In genomic region chr8:57576238-57576637, GRCm38 (mm10) we compare ENCODE assay signal across 8 mouse cellular contexts.
DNase-seq lines count a peak whose midpoint lies in the region; ATAC-seq lines count a peak whose summit lies in the region.

No protein-coding gene starts in this region.

- H3K36me3 ChIP-seq in heart, embryonic 12.5 days: no peaks in the 10 kb centered on the region
- no peaks in the 10 kb centered on the region for H3K36me3 ChIP-seq in midbrain, embryonic 12.5 days
- no peaks in the 10 kb centered on the region for H3K36me3 ChIP-seq in stomach, embryonic 14.5 days (ENCODE audit: control insufficient read depth, insufficient read depth, low read length)

- no peak overlapping the region for H3K4me3 ChIP-seq in heart, embryonic 12.5 days
- H3K4me3 ChIP-seq in midbrain, embryonic 12.5 days: no peak overlapping the region
- no peak overlapping the region for H3K4me3 ChIP-seq in stomach, embryonic 14.5 days (ENCODE audit: low read depth, low read length)

- 0 out of 2 replicates have a peak, but pooled peaks cover under 1% of the 10 kb centered on the region for H3K27me3 ChIP-seq in heart, embryonic 12.5 days (replicated peaks)
- H3K27me3 ChIP-seq in midbrain, embryonic 12.5 days: no peaks in the 10 kb centered on the region
- H3K27me3 ChIP-seq in stomach, embryonic 14.5 days (ENCODE audit: control insufficient read depth, insufficient read depth, low read length): no peaks in the 10 kb centered on the region

- H3K4me1 ChIP-seq in heart, embryonic 12.5 days (replicated peaks): peaks cover 25% of the 10 kb centered on the region
- peaks cover 11% of the 10 kb centered on the region for H3K4me1 ChIP-seq in midbrain, embryonic 12.5 days
- peaks cover 3% of the 10 kb centered on the region; the same call in 1 of the 2 replicates for H3K4me1 ChIP-seq in stomach, embryonic 14.5 days (ENCODE audit: control insufficient read depth, insufficient read depth, low read length)

- DNase-seq in urinary bladder, adult 18-20 months (ENCODE audit: low spot score in 2 of 2): peak; percentile 36 to 48
- DNase-seq in urinary bladder, postnatal 10 days (ENCODE audit: low spot score): no peak
- DNase-seq in embryo, embryonic 10.5 days (ENCODE audit: low spot score): peak; percentile 60
- peak; percentile 14 to 21 for DNase-seq in kidney, postnatal 36 days
- no peak for DNase-seq in right cerebral cortex, postnatal 14 days

- peak; percentile 95 for ATAC-seq in heart, embryonic 12.5 days (ENCODE audit: insufficient number of reproducible peaks, low FRiP score)
- ATAC-seq in midbrain, embryonic 12.5 days (ENCODE audit: low FRiP score, low read depth): peak; percentile 85
- ATAC-seq in stomach, embryonic 14.5 days (ENCODE audit: insufficient number of reproducible peaks, insufficient read depth, low FRiP score, low read depth): peak; percentile 96

- H3K9ac ChIP-seq in heart, embryonic 12.5 days: no peak overlapping the region
- H3K9ac ChIP-seq in midbrain, embryonic 12.5 days (replicated peaks): no peak overlapping the region
- H3K9ac ChIP-seq in stomach, embryonic 14.5 days (replicated peaks; ENCODE audit: low read depth, low read length): no peak overlapping the region

- no peaks in the 10 kb centered on the region for H3K9me3 ChIP-seq in heart, embryonic 12.5 days (replicated peaks)
- H3K9me3 ChIP-seq in midbrain, embryonic 12.5 days: no peaks in the 10 kb centered on the region
- no peaks in the 10 kb centered on the region for H3K9me3 ChIP-seq in stomach, embryonic 14.5 days (ENCODE audit: control insufficient read depth, low read depth, low read length)

- WGBS in heart, embryonic 12.5 days: 6% methylated on average over 7 of the region's 7 CpGs
- WGBS in midbrain, embryonic 12.5 days: 34% methylated on average over 7 of the region's 7 CpGs
- WGBS in stomach, embryonic 14.5 days: 39% methylated on average over 7 of the region's 7 CpGs

- peak overlapping the region; percentile 30; the same call in 1 of the 2 replicates for H3K4me2 ChIP-seq in heart, embryonic 12.5 days
- H3K4me2 ChIP-seq in midbrain, embryonic 12.5 days (replicated peaks): no peak overlapping the region
- H3K4me2 ChIP-seq in stomach, embryonic 14.5 days (replicated peaks; ENCODE audit: low read depth, low read length): no peak overlapping the region

- H3K27ac ChIP-seq in heart, embryonic 12.5 days (ENCODE audit: poor library complexity, severe bottlenecking): 0 out of 2 replicates have a peak overlapping the region, but pooled peaks have one; percentile 8
- no peak overlapping the region for H3K27ac ChIP-seq in midbrain, embryonic 12.5 days (replicated peaks)
- H3K27ac ChIP-seq in stomach, embryonic 14.5 days (ENCODE audit: low read length): 0 out of 2 replicates have a peak overlapping the region, but pooled peaks have one; percentile 27

Comparison
In these comparisons a context has a peak if more than half of its experiments do, and no peak if none do; other contexts are left out.
1. DNase-seq: peak in urinary bladder, adult 18-20 months (2 of 2), embryo, embryonic 10.5 days (single experiment) and kidney, postnatal 36 days (2 of 2); none in urinary bladder, postnatal 10 days (single experiment) and right cerebral cortex, postnatal 14 days (single experiment).
2. Peak in every context shown above with its lines, with median percentiles within 50 percentile points of each other: ATAC-seq.